Mouse (Mus musculus) monocyte, adult 5-6 weeks (primary cell): ENCODE results near the gene Ppp1r27. TPM values are rescaled to one million over a fixed set of nuclear protein-coding genes. Genes with fewer than 3 reads are reported as not detected.

Source experiments
- ATAC-seq: fragments of 153-309, 156-312 bp; replicated peaks from 2 replicates; pipeline ENCODE4 v1.8.0; 2017; ENCODE audit warnings: mild to moderate bottlenecking; ENCODE audit not compliant: low TSS enrichment, insufficient number of reproducible peaks, severe bottlenecking, poor library complexity, low FRiP score
- total RNA-seq: library from RNA; stranded (forward); fragments of 200-1000, 200-491, 200-594 nt; gene quantifications from 3 replicates; pipeline ENCODE4 v1.2.3, GENCODE M21; 2017

The Ppp1r27 gene
- total RNA-seq, 1 experiment from 2014 or later: not detected

- no peak for ATAC-seq
These were observed 50.6 kb downstream of the Ppp1r27 start for GRCm38 (mm10) chr11:120500357-120500756.

Other genes starting within 250 kb of the Ppp1r27 start
- gene Actg1, start 202.6 kb downstream of the Ppp1r27 start, total RNA-seq: 1,753 to 2,142 TPM (median 1,849 TPM) in 3 replicates
- gene Fscn2, start 189.6 kb downstream of the Ppp1r27 start, total RNA-seq: 0.29 to 0.75 TPM in 2 of 3 replicates, not detected in the other
- 5.5 to 16.4 TPM (median 9.4 TPM) in 3 replicates for gene Faap100, start 172.4 kb downstream of the Ppp1r27 start, total RNA-seq
- gene Nploc4, start 113.4 kb downstream of the Ppp1r27 start, total RNA-seq: 36.2 to 43.1 TPM (median 37.2 TPM) in 3 replicates
- not detected in 3 replicates for gene Tspan10, start 108.5 kb downstream of the Ppp1r27 start, total RNA-seq
- 0.29 TPM in 1 of 3 replicates, not detected in the others for gene Pde6g, start 97.6 kb downstream of the Ppp1r27 start, total RNA-seq
- 3.5 to 6.4 TPM (median 3.9 TPM) in 3 replicates for gene Oxld1, start 93.1 kb downstream of the Ppp1r27 start, total RNA-seq
- gene Ccdc137, start 93.0 kb downstream of the Ppp1r27 start, total RNA-seq: 17.9 to 37.4 TPM (median 25.2 TPM) in 3 replicates
- gene Arl16, start 83.5 kb downstream of the Ppp1r27 start, total RNA-seq: 4.8 to 15.5 TPM (median 14.4 TPM) in 3 replicates
- gene Mrpl12, start 66.5 kb downstream of the Ppp1r27 start, total RNA-seq: 30.7 to 37.5 TPM (median 32.4 TPM) in 3 replicates
- 6.6 to 8.1 TPM (median 7.4 TPM) in 3 replicates for gene Slc25a10, start 59.3 kb downstream of the Ppp1r27 start, total RNA-seq
- not detected in 3 replicates for gene Gcgr, start 20.4 kb downstream of the Ppp1r27 start, total RNA-seq
- gene Mcrip1, start 1.4 kb downstream of the Ppp1r27 start, total RNA-seq: 13.8 to 21.9 TPM (median 16.9 TPM) in 3 replicates
- 331 to 434 TPM (median 349 TPM) in 3 replicates for gene P4hb, start 22.1 kb upstream of the Ppp1r27 start, total RNA-seq
- gene Arhgdia, start 30.5 kb upstream of the Ppp1r27 start, total RNA-seq: 163 to 262 TPM (median 173 TPM) in 3 replicates
- gene Alyref, start 47.2 kb upstream of the Ppp1r27 start, total RNA-seq: 78.4 to 113 TPM (median 112 TPM) in 3 replicates
- 18.5 to 31.2 TPM (median 26.5 TPM) in 3 replicates for gene Anapc11, start 47.3 kb upstream of the Ppp1r27 start, total RNA-seq
- gene Npb, start 57.3 kb upstream of the Ppp1r27 start, total RNA-seq: not detected in 3 replicates
- 26.9 to 43.7 TPM (median 32.9 TPM) in 3 replicates for gene Pcyt2, start 66.8 kb upstream of the Ppp1r27 start, total RNA-seq
- gene Sirt7, start 74.1 kb upstream of the Ppp1r27 start, total RNA-seq: 131 to 192 TPM (median 132 TPM) in 3 replicates
- 28.8 to 34.0 TPM (median 33.8 TPM) in 3 replicates for gene Mafg, start 82.5 kb upstream of the Ppp1r27 start, total RNA-seq
- 0.57 to 0.58 TPM in 2 of 3 replicates, not detected in the other for gene Pycr1, start 92.6 kb upstream of the Ppp1r27 start, total RNA-seq
- not detected in 3 replicates for gene Myadml2, start 97.0 kb upstream of the Ppp1r27 start, total RNA-seq
- gene Notum, start 110.0 kb upstream of the Ppp1r27 start, total RNA-seq: not detected in 3 replicates
- 32.3 to 55.6 TPM (median 50.2 TPM) in 3 replicates for gene Aspscr1, start 121.8 kb upstream of the Ppp1r27 start, total RNA-seq
- gene Cenpx, start 162.6 kb upstream of the Ppp1r27 start, total RNA-seq: 27.0 to 58.3 TPM (median 41.9 TPM) in 3 replicates
- 39.7 to 45.3 TPM (median 41.0 TPM) in 3 replicates for gene Lrrc45, start 162.8 kb upstream of the Ppp1r27 start, total RNA-seq
- gene Rac3, start 170.3 kb upstream of the Ppp1r27 start, total RNA-seq: 7.1 to 9.7 TPM in 2 of 3 replicates, not detected in the other
- gene Dcxr, start 176.1 kb upstream of the Ppp1r27 start, total RNA-seq: 14.8 to 32.2 TPM (median 23.8 TPM) in 3 replicates
- 2.0 TPM in 1 of 3 replicates, not detected in the others for gene Cbr2, start 181.0 kb upstream of the Ppp1r27 start, total RNA-seq
- gene Hmga1b, start 211.7 kb upstream of the Ppp1r27 start, total RNA-seq: 2.3 to 66.8 TPM (median 12.5 TPM) in 3 replicates
- gene Rfng, start 233.1 kb upstream of the Ppp1r27 start, total RNA-seq: 1.0 to 3.9 TPM (median 1.2 TPM) in 3 replicates
- 55.0 to 59.6 TPM (median 55.7 TPM) in 3 replicates for gene Gps1, start 233.1 kb upstream of the Ppp1r27 start, total RNA-seq
- 25.1 to 42.4 TPM (median 31.8 TPM) in 3 replicates for gene Dus1l, start 245.3 kb upstream of the Ppp1r27 start, total RNA-seq